Mouse (Mus musculus) cerebellum, postnatal 25 days (tissue): Measurements from ENCODE around the gene Sphk2.

Experiments
- DNase-seq, 2 experiments: peaks; one replicate each; pipeline ENCODE4 v3.0.0; 2021; ENCODE audit warnings: mixed read lengths in 2 of 2

Sphk2 gene

DNA sequence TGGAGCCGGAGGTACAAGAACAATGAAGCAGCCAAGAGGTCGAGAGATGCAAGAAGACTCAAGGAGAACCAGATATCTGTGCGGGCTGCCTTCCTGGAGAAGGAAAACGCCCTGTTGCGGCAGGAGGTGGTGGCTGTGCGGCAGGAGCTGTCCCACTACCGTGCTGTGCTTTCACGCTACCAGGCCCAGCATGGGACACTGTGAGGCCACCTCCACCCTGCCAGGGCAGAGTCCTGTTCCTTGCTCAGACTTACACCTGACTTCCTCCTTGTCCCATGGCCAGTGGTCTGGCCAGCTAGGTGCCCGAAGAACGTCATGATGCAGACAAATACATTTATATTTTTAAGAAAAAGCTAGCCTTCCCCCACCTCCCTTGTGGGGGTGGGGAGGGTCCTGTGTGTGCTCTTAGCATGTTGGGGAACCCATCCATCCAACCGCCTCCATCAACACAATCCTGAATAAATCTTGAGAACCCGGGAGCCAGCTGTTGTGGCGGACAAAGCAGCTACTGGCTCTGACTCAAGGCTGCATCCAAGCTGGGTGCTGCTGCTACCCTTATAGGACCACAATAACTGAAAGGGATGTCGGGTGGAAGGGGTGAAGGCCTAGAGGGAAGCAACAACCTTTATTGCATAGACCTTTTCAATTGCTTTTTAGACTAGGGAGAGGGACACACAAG, 8.0 kb downstream of the Sphk2 start:
- DNase-seq = peak in 1 of 2 experiments; percentile 46

GRCm38 (mm10) chr7:45709036-45709435, 8.8 kb downstream of the Sphk2 start:
- DNase-seq = peak in 1 of 2 experiments; percentile 38

- peak in 1 of 2 experiments; percentile 52 for DNase-seq
Observed at GRCm38 (mm10) chr7:45708221-45708761, 9.5 kb downstream of the Sphk2 start.

DNA sequence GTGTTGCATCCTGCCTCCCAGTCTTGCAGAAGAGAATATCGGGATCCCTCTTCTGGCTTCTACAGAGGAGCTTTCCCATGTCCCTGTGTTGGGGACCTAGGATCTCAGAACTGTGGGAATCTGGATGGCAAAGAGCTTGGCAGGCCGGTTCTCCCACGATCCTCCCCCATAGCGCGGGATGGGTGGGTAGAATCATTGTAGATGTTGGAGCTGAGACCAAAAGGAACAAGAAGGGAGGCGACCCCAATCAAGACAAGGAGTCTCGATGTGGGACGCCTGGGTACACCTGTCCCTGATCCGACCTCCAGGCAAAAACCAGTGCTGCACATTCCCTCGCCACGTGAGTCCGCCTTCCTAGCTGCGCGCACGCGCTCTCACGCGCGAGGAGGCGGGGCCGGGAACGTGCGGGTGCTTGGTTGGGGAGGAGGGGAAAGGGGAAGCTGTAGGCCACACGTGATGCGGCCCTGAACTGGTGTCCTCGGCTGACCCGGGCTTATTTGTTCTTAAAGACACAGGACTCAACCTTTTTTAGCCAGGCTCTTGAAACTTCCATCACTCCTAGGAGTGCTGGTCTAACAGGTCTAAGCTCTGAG, 10.3 kb downstream of the Sphk2 start:
- DNase-seq = peak; percentile 98

GRCm38 (mm10) chr7:45706721-45707241, 11.0 kb downstream of the Sphk2 start:
- peak; percentile 89 to 95 for DNase-seq

- peak; percentile 83 to 85 for DNase-seq
Observed at GRCm38 (mm10) chr7:45705873-45706281, 11.9 kb downstream of the Sphk2 start.

DNA sequence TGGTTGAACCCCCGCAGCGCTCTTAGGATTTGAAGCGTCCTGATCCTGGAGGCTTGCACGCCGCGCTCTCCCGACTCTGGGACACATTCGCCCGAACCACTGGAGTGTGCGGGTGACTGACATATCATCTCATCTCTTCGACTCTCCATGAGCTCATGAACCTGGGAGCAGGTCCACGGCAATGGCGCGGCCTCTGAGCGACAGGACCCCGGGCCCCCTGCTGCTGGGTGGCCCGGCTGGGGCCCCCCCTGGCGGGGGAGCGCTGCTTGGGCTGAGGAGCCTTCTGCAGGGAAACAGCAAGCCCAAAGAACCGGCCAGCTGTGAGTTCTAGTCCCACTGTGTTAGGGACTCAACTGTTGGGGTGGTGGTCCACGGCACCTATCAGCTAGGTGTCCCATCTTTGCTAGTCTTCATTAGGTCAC, 12.3 kb downstream of the Sphk2 start:
- DNase-seq = no peak

- DNase-seq = peak; percentile 97 to 98
Observed at GRCm38 (mm10) chr7:45704730-45705442, 12.9 kb downstream of the Sphk2 start, which contains the start of gene Dbp. TSS of gene Dbp (plus strand) at chr7:45705088.

DNA sequence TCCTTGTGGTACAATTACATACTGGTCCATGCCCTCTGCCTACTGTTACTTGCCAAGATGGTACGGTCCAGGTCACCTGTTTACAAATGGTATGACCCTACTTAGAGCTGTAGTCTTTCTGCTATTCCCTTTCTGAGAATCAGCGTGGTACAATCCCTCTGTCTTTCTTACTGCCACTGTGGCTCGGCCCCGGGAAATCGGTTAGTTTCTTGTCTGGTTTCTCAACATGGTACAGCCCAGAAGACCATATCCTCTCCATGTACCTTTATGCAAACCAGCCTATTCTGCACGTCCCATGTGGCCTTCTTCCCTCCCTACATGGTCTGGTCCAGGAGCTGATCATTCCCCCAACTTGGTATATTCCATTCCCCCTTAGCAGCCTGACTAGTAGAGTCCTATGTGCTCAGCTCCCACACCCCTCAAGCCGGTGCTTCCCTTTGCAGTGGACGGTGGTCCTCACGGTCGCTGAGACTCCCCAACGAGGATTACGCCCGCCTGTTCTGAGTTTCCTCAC, 13.7 kb downstream of the Sphk2 start:
- peak; percentile 79 to 85 for DNase-seq

DNA sequence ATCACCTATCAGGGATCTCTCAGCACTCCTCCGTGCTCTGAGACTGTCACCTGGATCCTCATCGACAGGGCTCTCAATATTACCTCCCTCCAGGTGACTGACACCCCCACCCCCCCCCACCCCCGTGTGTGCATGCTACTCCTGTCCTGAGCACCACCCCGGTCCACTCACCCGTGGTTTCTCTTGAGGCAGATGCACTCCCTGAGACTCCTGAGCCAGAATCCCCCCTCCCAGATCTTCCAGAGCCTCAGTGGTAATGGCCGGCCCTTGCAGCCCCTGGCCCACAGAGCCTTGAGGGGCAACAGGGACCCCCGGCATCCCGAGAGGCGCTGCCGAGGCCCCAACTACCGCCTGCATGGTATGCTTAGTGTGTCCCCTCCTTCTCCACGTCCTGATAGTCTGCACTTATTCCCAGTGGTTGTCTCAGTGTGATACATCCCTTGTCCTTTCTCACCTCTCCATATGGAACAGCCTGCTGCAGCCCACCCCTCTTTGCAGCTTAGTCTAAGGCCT, 14.2 kb downstream of the Sphk2 start:
- no peak for DNase-seq

GRCm38 (mm10) chr7:45702809-45703520, 14.8 kb downstream of the Sphk2 start:
- DNase-seq = peak in 1 of 2 experiments; percentile 25

GRCm38 (mm10) chr7:45702316-45702715, 15.5 kb downstream of the Sphk2 start:
- DNase-seq = no peak

DNA sequence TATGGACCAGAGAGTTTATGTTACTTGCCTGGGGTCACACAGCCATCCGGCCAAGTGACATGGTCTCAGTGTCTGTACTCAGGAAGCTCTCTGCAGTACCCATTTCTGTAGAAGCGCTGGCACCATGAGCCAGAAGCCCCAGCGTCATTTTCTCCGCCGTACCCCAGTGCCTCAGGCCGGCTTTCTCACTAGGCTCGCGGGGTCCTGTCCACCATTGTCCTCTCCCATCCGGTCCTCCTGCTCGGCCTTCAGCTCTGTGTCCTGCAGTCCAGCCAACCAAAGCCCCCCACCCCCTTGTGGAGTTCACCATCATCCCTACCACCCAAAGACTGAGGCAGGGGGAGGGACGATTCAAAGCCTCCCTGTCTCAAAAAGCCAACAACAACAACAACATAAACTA, 16.2 kb downstream of the Sphk2 start:
- DNase-seq = peak; percentile 21 to 43

DNA sequence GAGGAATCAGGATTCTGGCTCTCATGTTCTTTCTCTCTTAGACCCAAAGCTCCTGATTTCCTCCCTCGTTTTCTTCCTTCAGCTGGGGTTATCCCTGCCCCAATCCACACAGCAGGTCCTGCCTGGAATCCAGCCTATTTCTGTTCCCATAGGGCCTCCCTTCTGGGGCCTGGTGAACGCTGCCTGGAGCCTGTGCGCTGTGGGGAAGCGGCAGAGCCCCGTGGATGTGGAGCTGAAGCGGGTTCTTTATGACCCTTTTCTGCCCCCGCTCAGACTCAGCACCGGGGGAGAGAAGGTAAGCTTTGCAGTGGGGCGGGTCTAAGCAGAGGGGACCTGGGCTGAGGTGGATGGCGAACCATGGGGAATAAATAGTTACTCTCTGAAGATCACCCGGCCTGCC, 16.7 kb downstream of the Sphk2 start:
- DNase-seq = peak; percentile 52 to 62

DNA sequence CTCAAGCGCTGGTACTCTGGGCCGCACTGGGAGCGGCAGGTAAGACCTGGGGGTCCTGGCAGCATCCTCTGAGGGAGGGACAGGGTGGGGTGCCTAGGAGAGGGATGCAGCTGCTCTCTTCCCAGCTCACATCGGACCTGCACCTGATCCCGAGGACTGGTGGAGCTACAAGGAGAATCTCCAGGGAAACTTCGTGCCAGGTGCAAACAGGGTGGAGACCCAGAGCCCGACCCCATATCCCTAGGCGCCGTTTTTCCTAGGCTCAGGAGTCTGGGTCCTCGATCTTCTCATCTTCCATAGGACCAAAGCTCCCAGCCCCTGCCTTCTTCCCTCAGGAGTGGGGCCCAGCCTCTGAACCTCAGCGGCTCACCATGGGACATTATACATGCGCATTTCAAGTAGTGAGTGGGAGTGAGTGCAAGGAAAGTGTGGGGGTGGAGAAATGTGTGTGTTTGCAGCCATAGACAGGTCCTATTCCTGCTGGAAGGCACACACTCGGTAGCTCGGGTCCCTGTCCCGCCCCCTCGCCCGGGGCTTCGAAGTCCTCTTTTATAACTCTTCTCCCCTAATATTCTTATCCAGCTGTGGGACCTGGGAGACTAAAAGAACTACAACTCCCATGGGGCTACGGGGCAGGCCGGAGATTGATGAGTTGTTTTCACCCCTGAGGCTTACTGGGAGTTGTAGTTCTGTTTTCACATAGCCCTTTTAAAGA, 17.3 kb downstream of the Sphk2 start:
- DNase-seq = peak; percentile 83 to 84

- DNase-seq = peak; percentile 71 to 77
Observed at GRCm38 (mm10) chr7:45699523-45700141, 18.2 kb downstream of the Sphk2 start, which contains the start of gene Car11. TSS of gene Car11 (plus strand) at chr7:45699843.

DNA sequence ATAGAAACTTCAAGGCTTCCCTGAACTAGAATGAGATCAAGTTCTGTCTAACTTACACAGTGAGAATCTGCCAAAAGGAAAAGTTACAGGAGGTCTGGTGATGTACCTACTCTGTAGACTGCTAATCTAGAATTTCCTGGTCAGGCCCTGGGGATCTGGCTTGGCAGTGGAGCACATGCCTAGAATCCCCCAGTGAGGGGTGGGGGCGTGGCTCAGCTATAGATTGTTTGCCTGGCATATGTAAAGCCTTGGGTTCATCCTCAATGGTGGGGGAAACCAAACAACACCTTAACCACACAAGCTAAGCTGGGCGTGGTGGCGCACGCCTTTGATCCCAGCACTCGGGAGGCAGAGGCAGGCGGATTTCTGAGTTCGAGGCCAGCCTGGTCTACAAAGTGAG, 19.9 kb downstream of the Sphk2 start:
- DNase-seq = peak in 1 of 2 experiments; percentile 40

DNA sequence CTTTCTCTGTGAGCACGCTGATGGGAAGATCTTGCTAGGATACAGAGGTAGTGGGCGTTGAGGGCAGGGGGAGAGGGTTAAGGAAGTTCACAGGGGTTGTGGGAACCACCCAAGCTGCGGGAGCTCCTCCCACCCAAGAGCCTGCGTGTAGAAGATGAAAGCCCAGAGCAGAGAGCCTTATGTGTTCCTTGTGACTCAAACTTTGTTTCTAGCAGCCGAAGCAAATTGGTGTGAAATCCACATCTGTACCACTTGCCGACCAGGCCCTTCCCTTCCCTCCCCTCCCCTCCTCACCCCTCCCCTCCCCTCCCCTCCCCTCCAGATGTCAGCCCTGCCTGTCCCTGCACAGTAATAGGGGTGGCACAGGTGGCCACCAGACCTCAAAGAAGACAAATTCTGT, 22.7 kb downstream of the Sphk2 start:
- DNase-seq = no peak

DNA sequence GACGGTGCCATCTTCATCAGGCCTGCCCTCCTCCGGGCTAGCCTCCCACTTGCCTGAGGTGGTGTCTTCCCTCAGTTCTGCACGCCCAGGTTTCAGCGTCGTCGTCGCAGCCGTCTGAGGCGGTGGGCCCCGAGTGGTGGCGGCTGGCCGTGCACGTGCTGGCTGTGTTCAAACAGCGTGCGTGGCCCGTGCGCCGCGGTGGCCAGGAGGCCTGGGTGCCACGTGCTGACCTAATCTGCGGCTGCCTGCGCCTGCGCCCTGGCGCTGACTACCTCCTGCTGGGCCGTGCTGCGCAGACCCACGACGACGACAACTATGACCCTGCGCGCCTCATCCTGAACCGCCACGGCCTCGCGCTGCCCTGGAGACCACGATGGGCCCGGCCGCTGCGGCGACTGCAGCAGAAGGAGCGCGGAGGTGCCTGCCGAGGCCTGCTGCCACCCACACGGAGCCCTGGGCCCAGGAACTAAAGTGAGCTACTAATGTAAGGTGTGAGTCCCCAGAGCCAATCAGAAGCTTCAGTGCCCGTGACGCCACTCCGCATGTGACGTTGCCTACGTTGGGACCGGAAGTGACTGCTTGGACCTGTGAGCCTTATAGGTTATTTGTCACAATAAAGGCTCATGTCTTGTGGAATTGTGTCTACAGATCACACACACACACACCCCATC, 23.7 kb downstream of the Sphk2 start, which contains the start of gene Sec1:
Gene Sec1, minus strand, starts transcription at position 482 of the 671 bp plus-strand sequence.
- DNase-seq = peak in 1 of 2 experiments; percentile 20

DNA sequence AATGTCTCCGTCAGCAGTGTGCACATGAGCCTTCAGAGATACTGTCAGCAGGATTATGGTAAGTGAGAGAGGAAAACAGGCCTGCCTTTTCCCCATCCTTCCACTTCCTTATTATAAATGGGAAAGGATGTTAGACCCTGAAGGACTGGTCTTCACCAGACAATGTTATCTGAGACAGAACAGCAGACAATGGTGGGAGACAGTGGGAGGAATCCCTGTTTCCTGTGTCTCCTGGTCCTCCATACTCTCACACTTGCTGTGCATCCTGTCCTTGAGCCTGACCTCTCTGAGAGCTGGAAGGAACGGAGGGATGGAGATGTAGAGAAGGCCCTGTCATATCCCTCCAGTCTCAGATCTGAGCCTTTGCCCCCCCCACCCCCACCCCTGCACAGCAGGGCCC, 25.4 kb downstream of the Sphk2 start:
- no peak for DNase-seq
